Mouse (Mus musculus) stomach, embryonic 16.5 days (tissue): ENCODE data around the gene Ssrp1. TPM values are rescaled to one million over a fixed set of nuclear protein-coding genes. Genes with fewer than 3 reads are reported as not detected.

Experiments used
- ATAC-seq: fragments of 200-750 bp; cut with Nextera tagmentation; 2 replicates; pipeline ENCODE4 v1.8.0; 2017; ENCODE audit warnings: moderate number of reproducible peaks, moderate TSS enrichment; ENCODE audit not compliant: insufficient read depth, low FRiP score
- H3K27ac ChIP-seq: fragments of 300-500 bp; sonication (generic); 2 replicates; pipeline ENCODE4 v1.5.1; 2014; ENCODE audit warnings: low read length
- H3K27me3 ChIP-seq: fragments of 300-500 bp; sonication (generic); 2 replicates; pipeline ENCODE4 v1.6.1; 2014; ENCODE audit warnings: low read length, control low read depth, mixed read lengths; ENCODE audit not compliant: control insufficient read depth, insufficient read depth
- H3K36me3 ChIP-seq: fragments of 300-500 bp; sonication (generic); 2 replicates; pipeline ENCODE4 v1.6.1; 2014; ENCODE audit warnings: low read length; ENCODE audit not compliant: control insufficient read depth, insufficient read depth
- H3K4me1 ChIP-seq: fragments of 300-500 bp; sonication (generic); 2 replicates; pipeline ENCODE4 v1.6.1; 2014; ENCODE audit warnings: low read length, control low read depth, mixed read lengths; ENCODE audit not compliant: control insufficient read depth, insufficient read depth
- H3K4me2 ChIP-seq: fragments of 300-500 bp; sonication (generic); 2 replicates; pipeline ENCODE4 v1.6.1; 2014; ENCODE audit warnings: low read depth, low read length, mixed read lengths
- H3K4me3 ChIP-seq: fragments of 300-500 bp; sonication (generic); replicated peaks from 2 replicates; pipeline ENCODE4 v1.5.1; 2014; ENCODE audit warnings: mild to moderate bottlenecking, low read length
- H3K9ac ChIP-seq: fragments of 300-500 bp; sonication (generic); 2 replicates; pipeline ENCODE4 v1.6.1; 2014; ENCODE audit warnings: low read length
- H3K9me3 ChIP-seq: fragments of 300-500 bp; sonication (generic); replicated peaks from 2 replicates; pipeline ENCODE4 v1.6.1; 2016; ENCODE audit warnings: low read length, control low read depth; ENCODE audit not compliant: control insufficient read depth
- whole genome bisulfite sequencing: fragments of 180-500 bp; shearing (Covaris S2); extraction: QIAGEN DNeasy Blood & Tissue Kit; methylation state at CpG from one replicate; pipeline ENCODE4 v1.1.7; 2014; 5-methylcytosine and 5-hydroxymethylcytosine counted together
- polyA plus RNA-seq: library from polyadenylated mRNA; unstranded; fragments of >200 nt; fragmentation: Nextera tagmentation; extraction: Ambion mirVana; gene quantifications from 2 replicates; pipeline ENCODE4 v1.2.1, GENCODE M21; 2015

Gene Ssrp1
- polyA plus RNA-seq, 1 experiment from 2014 or later, result 211 TPM

GRCm38 (mm10) chr2:85065141-85065875, 28.3 kb downstream of the Ssrp1 start:
- Histone ChIP-seq H3K27me3 (no peaks in the 10 kb centered on the region), H3K36me3 (peaks cover 21% of the 10 kb centered on the region; the same call in 1 of the 2 replicates), H3K4me2 (no peak overlapping the region), H3K9me3 (no peaks in the 10 kb centered on the region), H3K27ac (no peak overlapping the region), H3K4me1 (peaks cover 33% of the 10 kb centered on the region), H3K4me3 (no peak overlapping the region), H3K9ac (no peak overlapping the region)
- ATAC-seq, result no peak
- WGBS, result 75% methylated on average over 12 of the region's 12 CpGs

- Histone ChIP-seq H3K36me3 (peaks cover 23% of the 10 kb centered on the region; the same call in 1 of the 2 replicates), H3K27me3 (no peaks in the 10 kb centered on the region), H3K4me3 (no peak overlapping the region), H3K9me3 (no peaks in the 10 kb centered on the region), H3K27ac (no peak overlapping the region), H3K4me2 (no peak overlapping the region), H3K9ac (no peak overlapping the region), H3K4me1 (peaks cover 30% of the 10 kb centered on the region)
- no peak for ATAC-seq
- 92% methylated on average over 5 of the region's 5 CpGs for WGBS
Observed at GRCm38 (mm10) chr2:85066937-85067336, 29.9 kb downstream of the Ssrp1 start.

GRCm38 (mm10) chr2:85067903-85068625, 31.0 kb downstream of the Ssrp1 start:
- Histone ChIP-seq H3K9me3 (no peaks in the 10 kb centered on the region), H3K27ac (peak overlapping the region; percentile 56), H3K36me3 (peaks cover 24% of the 10 kb centered on the region; the same call in 1 of the 2 replicates), H3K4me3 (no peak overlapping the region), H3K27me3 (no peaks in the 10 kb centered on the region), H3K9ac (peak overlapping the region; percentile 40; the same call in 1 of the 2 replicates), H3K4me2 (peak overlapping the region; percentile 17; the same call in 1 of the 2 replicates), H3K4me1 (peaks cover 30% of the 10 kb centered on the region)
- peak; percentile 73; the same call in 1 of the 2 replicates for ATAC-seq
- WGBS, result 55% methylated on average over 10 of the region's 10 CpGs

- no peaks in the 10 kb centered on the region for H3K27me3 ChIP-seq
- peaks cover 30% of the 10 kb centered on the region for H3K4me1 ChIP-seq
- H3K9ac ChIP-seq, result no peak overlapping the region
- peaks cover 20% of the 10 kb centered on the region; the same call in 1 of the 2 replicates for H3K36me3 ChIP-seq
- no peaks in the 10 kb centered on the region for H3K9me3 ChIP-seq
- 68% methylated on average over 2 of the region's 2 CpGs for WGBS
- no peak overlapping the region for H3K4me3 ChIP-seq
- H3K4me2 ChIP-seq, result no peak overlapping the region
- no peak for ATAC-seq
- peak overlapping the region; percentile 38; the same call in 1 of the 2 replicates for H3K27ac ChIP-seq
Observed at GRCm38 (mm10) chr2:85068626-85069025, 31.6 kb downstream of the Ssrp1 start.

GRCm38 (mm10) chr2:85070086-85070485, 33.1 kb downstream of the Ssrp1 start:
- Histone ChIP-seq H3K36me3 (peaks cover 20% of the 10 kb centered on the region), H3K9me3 (no peaks in the 10 kb centered on the region), H3K4me2 (no peak overlapping the region), H3K27me3 (no peaks in the 10 kb centered on the region), H3K27ac (no peak overlapping the region), H3K9ac (no peak overlapping the region), H3K4me3 (no peak overlapping the region), H3K4me1 (peaks cover 29% of the 10 kb centered on the region)
- WGBS, result 76% methylated on average over 15 of the region's 15 CpGs
- ATAC-seq, result no peak

- Histone ChIP-seq H3K9ac (no peak overlapping the region), H3K27ac (no peak overlapping the region), H3K4me3 (no peak overlapping the region), H3K9me3 (no peaks in the 10 kb centered on the region), H3K4me2 (no peak overlapping the region), H3K4me1 (peaks cover 24% of the 10 kb centered on the region), H3K27me3 (no peaks in the 10 kb centered on the region), H3K36me3 (peaks cover 20% of the 10 kb centered on the region)
- no peak for ATAC-seq
- 80% methylated on average over 5 of the region's 5 CpGs for WGBS
Observed at GRCm38 (mm10) chr2:85071921-85072320, 34.9 kb downstream of the Ssrp1 start.

GRCm38 (mm10) chr2:85073751-85074150, 36.7 kb downstream of the Ssrp1 start:
- H3K4me1 ChIP-seq, result peaks cover 7% of the 10 kb centered on the region
- H3K9me3 ChIP-seq, result no peaks in the 10 kb centered on the region
- 81% methylated on average over 5 of the region's 5 CpGs for WGBS
- H3K27ac ChIP-seq, result no peak overlapping the region
- H3K4me2 ChIP-seq, result no peak overlapping the region
- no peak overlapping the region for H3K4me3 ChIP-seq
- H3K36me3 ChIP-seq, result peaks cover 20% of the 10 kb centered on the region
- H3K9ac ChIP-seq, result no peak overlapping the region
- H3K27me3 ChIP-seq, result no peaks in the 10 kb centered on the region
- no peak for ATAC-seq

- H3K4me3 ChIP-seq, result no peak overlapping the region
- H3K27me3 ChIP-seq, result no peaks in the 10 kb centered on the region
- H3K9me3 ChIP-seq, result no peaks in the 10 kb centered on the region
- H3K36me3 ChIP-seq, result no peaks in the 10 kb centered on the region
- no peak overlapping the region for H3K4me2 ChIP-seq
- peak; percentile 86 for ATAC-seq
- H3K4me1 ChIP-seq, result peaks cover 7% of the 10 kb centered on the region; the same call in 1 of the 2 replicates
- 39% methylated on average over 11 of the region's 11 CpGs for WGBS
- H3K27ac ChIP-seq, result peak overlapping the region; percentile 17; the same call in 1 of the 2 replicates
- no peak overlapping the region for H3K9ac ChIP-seq
Observed at GRCm38 (mm10) chr2:85088716-85089646, 51.9 kb downstream of the Ssrp1 start.
